Mouse (Mus musculus) thymus, adult 2 months (tissue): ENCODE data around the gene Rab3gap2. TPM values are rescaled to one million over a fixed set of nuclear protein-coding genes. Genes with fewer than 3 reads are reported as not detected.

Experiments used
- DNase-seq: peaks from one replicate; pipeline ENCODE4 v3.0.0; 2021
- H3K27ac ChIP-seq: fragments of 200-500 bp; 2 replicates; pipeline ENCODE4 v1.5.1; 2012; ENCODE audit warnings: low read length, control low read depth; ENCODE audit not compliant: control insufficient read depth, insufficient read depth
- H3K27me3 ChIP-seq: fragments of 200-500 bp; 2 replicates; pipeline ENCODE4 v1.6.1; 2012; ENCODE audit warnings: mild to moderate bottlenecking, low read length, moderate library complexity, mixed read lengths; ENCODE audit not compliant: control insufficient read depth, insufficient read depth
- H3K36me3 ChIP-seq: fragments of 200-500 bp; 2 replicates; pipeline ENCODE4 v1.6.1; 2012; ENCODE audit warnings: mild to moderate bottlenecking, low read length, moderate library complexity; ENCODE audit not compliant: control insufficient read depth, insufficient read depth
- H3K4me1 ChIP-seq: fragments of 200-500 bp; replicated peaks from 2 replicates; pipeline ENCODE4 v1.6.1; 2012; ENCODE audit warnings: low read length; ENCODE audit not compliant: control insufficient read depth, insufficient read depth
- H3K4me3 ChIP-seq: fragments of 200-500 bp; 2 replicates; pipeline ENCODE4 v1.5.1; 2012; ENCODE audit warnings: mild to moderate bottlenecking, low read length, control low read depth, moderate library complexity; ENCODE audit not compliant: control insufficient read depth, insufficient read depth
- CTCF ChIP-seq: fragments of 200-500 bp; IDR thresholded peaks from 2 replicates; pipeline ENCODE4 v1.5.1; 2012; ENCODE audit warnings: mild to moderate bottlenecking, control low read depth, low read length, moderate library complexity, borderline replicate concordance; ENCODE audit not compliant: control insufficient read depth, poor library complexity, insufficient read depth; ENCODE audit errors: extremely low read depth
- POLR2A ChIP-seq: fragments of 200-500 bp; IDR thresholded peaks from 2 replicates; pipeline ENCODE4 v1.6.1; 2012; ENCODE audit warnings: mild to moderate bottlenecking, low read length, control low read depth, moderate library complexity; ENCODE audit not compliant: control insufficient read depth, poor library complexity, insufficient read depth; ENCODE audit errors: extremely low read depth
- WGBS: fragments of 180-500 bp; shearing (Covaris S2); methylation state at CpG from one replicate; pipeline ENCODE4 v1.1.7; 2018; 5-methylcytosine and 5-hydroxymethylcytosine counted together
- polyA plus RNA-seq: library from polyadenylated mRNA; depleted of rRNA; stranded (reverse); fragments of >200 nt; gene quantifications from 2 replicates; pipeline ENCODE4 v1.2.3, GENCODE M21; 2012

The Rab3gap2 gene
- polyA plus RNA-seq, 1 experiment: 27.5 TPM

DNA sequence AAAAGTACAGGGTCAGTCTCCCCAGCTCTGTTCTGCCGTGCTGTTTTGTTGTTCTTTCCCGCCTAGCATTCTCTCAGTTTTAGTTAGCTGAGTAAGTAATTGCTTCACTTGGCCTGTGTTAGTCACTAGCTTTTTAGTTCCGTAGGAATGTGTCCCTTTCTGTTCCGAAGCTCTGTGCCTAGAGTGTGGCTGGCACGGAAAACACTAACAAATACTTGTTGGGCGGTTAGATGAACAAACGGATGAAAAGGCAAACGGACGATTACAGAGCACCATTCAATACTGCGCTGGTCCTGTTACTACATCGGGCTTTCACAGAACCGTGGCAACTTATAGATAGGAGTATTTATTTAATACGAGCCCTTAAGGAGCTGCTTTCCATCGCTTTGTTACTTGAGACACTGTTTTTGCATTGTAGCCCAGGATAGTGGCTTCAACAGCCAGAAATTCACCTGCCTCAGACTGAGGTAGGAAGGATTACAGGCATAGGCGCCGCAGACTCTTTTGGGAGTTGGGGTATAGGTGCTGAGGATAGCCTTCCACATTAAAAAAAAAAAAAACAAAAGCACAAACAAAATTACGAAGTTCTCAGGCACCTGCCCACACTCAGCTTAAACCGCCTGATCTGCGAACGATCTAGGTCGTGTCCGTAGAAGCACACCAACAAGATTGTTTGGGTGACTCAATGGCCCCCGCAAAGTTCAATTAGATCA, 565 bp upstream of the Rab3gap2 start:
- TF ChIP-seq POLR2A (no peak), CTCF (no peak)
- DNase-seq: no peak

DNA sequence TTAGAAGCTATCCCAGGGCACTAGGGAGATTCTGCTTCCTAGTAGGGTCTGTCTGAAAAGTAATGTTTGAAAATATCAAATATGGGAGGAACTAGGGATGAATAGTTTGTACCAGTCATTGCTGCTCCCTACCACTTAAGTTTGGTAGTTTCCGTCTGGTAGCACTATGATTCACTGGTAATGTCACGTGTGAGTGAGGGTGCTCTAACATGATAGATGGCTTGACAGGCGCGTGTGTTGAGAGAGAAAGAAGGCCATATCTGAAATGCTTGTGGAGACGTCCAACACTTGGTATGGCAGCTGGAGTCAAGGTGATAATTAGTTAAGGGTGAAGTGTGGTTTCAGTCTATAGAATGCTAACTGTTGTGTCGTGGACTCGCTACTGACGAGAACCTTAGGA, 1.2 kb downstream of the Rab3gap2 start:
- Histone ChIP-seq H3K4me3 (no peak overlapping the region), H3K27me3 (no peaks in the 10 kb centered on the region), H3K27ac (no peak overlapping the region), H3K36me3 (no peaks in the 10 kb centered on the region), H3K4me1 (peaks cover 22% of the 10 kb centered on the region)
- DNase-seq: no peak
- TF ChIP-seq POLR2A (no peak), CTCF (no peak)
- WGBS: 45% methylated on average over 8 of the region's 8 CpGs

More for the DNA sequence above, 565 bp upstream of the Rab3gap2 start:
- 13% methylated on average over 23 of the region's 23 CpGs for WGBS
- Histone ChIP-seq H3K27ac (no peak overlapping the region), H3K4me1 (peaks cover 22% of the 10 kb centered on the region), H3K4me3 (peak overlapping the region; percentile 62), H3K36me3 (no peaks in the 10 kb centered on the region), H3K27me3 (no peaks in the 10 kb centered on the region)

DNA sequence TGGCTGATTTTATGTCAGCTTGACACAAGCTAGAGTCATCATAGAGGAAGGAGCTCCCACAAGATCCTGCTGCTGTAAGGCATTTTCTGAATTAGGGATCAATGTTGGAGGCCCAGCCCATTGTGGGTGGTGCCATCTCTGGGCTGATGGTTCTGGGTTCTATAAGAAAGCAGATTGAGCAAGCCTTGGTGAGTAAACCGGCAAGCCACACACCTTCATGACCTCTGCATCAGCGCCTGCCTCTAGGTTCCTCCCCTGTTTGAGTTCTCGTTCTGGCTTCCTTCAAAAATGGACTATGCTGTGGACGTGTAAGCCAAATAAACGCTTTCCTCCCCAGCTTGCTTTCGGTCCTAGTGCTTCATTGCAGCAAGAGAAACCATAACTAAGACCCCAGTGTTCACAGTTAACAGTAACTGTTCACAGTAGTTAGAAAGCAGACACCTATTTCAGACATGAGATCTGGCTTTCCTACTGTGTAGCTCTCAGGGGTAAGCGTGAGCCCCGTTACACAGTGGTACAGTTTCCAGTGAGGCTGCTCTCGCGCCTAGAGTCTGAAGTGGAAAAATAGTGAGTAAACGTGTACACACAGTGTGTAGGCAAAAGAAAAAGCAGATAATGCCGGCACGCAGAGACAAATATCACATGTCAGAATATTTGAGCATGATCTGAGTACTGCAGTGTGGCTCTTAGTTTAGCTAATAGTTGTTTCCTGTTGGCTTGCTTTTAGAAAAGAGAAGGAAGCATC, 4.1 kb downstream of the Rab3gap2 start:
- Histone ChIP-seq H3K4me1 (peaks cover 14% of the 10 kb centered on the region), H3K27me3 (no peaks in the 10 kb centered on the region), H3K27ac (no peak overlapping the region), H3K36me3 (no peaks in the 10 kb centered on the region), H3K4me3 (no peak overlapping the region)
- TF ChIP-seq CTCF (no peak), POLR2A (no peak)
- 24% methylated on average over 13 of the region's 13 CpGs for WGBS
- no peak for DNase-seq

DNA sequence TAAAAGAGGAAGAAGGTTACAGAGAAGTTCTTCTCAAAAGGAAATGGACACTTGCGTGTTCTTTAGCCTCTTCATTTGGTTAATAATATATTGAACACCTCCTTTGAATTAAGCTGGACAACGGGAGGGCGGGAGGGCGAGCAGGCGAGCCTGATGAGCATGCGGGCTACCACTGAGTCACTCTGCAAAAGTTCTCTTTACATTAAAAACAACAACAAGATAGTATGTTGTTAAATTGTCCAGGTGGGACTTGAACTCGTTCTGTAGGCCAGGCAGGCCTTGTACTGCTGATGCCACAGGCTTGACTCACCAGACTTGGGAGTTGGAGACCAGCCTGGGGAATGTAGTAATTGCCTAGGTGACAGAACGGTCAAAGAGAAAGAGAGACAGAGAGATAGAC, 4.8 kb downstream of the Rab3gap2 start:
- 74% methylated on average over 8 of the region's 8 CpGs for WGBS
- no peak for TF ChIP-seq CTCF
- TF ChIP-seq POLR2A: no peak
- Histone ChIP-seq H3K36me3 (no peaks in the 10 kb centered on the region), H3K4me3 (no peak overlapping the region), H3K27ac (no peak overlapping the region), H3K4me1 (peaks cover 14% of the 10 kb centered on the region), H3K27me3 (no peaks in the 10 kb centered on the region)
- DNase-seq: no peak

DNA sequence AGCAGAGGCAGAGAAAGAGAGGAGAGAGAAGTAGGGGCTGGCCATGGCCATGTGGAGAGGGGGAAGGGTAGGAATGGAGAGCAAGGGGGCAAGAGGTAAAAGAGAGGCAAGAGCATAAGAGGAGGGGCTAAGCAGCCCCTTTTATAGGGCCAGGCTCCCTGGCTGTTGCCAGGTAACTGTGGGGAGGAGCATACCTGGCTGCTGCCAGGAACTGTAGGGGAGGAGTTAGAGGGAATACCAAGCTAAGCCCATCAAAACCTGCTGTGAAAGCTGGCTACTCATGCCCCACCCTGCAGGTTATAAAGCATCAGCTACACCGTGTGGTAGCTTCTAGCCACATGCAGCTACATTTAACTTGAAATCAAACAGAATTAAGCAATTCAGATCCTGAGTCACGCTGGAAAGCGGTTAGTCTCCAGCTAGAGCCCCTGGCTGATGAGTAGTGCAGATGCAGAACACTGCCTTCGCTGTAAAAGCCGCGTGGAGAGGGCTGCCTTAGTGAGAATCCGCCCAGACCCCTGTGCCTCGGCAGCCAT, 5.8 kb downstream of the Rab3gap2 start:
- H3K27ac ChIP-seq: no peak overlapping the region
- peaks cover 11% of the 10 kb centered on the region for H3K4me1 ChIP-seq
- H3K4me3 ChIP-seq: no peak overlapping the region
- no peak for DNase-seq
- 0 out of 2 replicates have a peak, but pooled peaks cover 5% of the 10 kb centered on the region for H3K36me3 ChIP-seq
- no peaks in the 10 kb centered on the region for H3K27me3 ChIP-seq
- TF ChIP-seq CTCF (no peak), POLR2A (no peak)
- WGBS: 76% methylated on average over 8 of the region's 8 CpGs

DNA sequence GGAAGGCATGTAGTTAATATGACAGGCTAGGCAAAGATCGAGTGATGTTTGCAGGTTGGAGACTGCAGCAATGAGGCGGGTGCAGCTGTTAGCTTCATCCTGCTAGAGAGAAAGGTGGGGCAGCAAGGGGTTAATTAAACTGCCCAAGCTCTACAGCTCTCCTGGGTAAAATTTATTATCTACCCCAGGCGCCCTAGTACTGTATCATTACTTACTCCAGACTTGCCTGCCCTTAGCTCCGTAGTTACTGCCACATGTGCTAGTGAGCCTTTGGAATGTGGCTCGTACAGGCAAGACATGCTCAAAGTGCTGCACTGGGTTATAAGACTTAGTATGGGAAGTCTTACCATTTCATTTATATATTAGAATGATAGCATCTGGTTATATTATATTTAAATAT, 12.4 kb downstream of the Rab3gap2 start:
- no peaks in the 10 kb centered on the region for H3K27me3 ChIP-seq
- no peak overlapping the region for H3K27ac ChIP-seq
- TF ChIP-seq CTCF: no peak
- no peak for TF ChIP-seq POLR2A
- H3K36me3 ChIP-seq: 0 out of 2 replicates have a peak, but pooled peaks cover 5% of the 10 kb centered on the region
- 91% methylated on average over 5 of the region's 5 CpGs for WGBS
- no peak for DNase-seq
- H3K4me1 ChIP-seq: no peaks in the 10 kb centered on the region
- no peak overlapping the region for H3K4me3 ChIP-seq
